In the genomic region with DNA sequence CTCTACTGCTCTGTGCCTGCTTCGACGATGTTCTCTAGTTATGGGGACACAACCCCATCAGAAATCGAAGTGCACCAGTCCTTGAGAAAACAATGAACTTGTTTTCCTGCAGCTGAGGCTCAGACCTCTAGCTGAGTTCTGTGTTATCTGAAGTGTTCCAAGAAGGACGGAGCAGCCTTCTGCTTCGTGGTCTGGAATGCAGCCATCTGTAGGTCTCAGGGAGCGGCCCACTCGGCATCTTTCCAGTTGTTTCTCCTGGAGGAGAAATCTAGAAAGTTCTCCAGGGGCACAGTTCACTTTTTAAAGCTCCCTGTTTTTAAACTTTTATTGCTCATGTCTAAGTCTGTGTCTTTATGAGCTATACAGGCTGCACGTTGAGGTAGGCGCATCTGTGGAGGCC, we compare ENCODE assay signal across 15 mouse cellular contexts.
DNase-seq lines count a peak whose midpoint lies in the region; ATAC-seq and TF ChIP-seq lines count a peak whose summit lies in the region.
"Had no signal": no experiment of that assay in that cellular context is flagged by ENCODE, and none has a peak within 500 bp of the region (broad histone marks: within the 10 kb centered on the region; RNA-seq: fewer than 3 reads in every experiment).

No protein-coding gene starts in this region.

- 56% methylated on average over 9 of the region's 9 CpGs for WGBS in hindbrain, postnatal 0 days
- 62% methylated on average over 9 of the region's 9 CpGs for WGBS in hindbrain, embryonic 16.5 days

- peaks cover 19% of the 10 kb centered on the region for H3K4me1 ChIP-seq in hindbrain, postnatal 0 days (ENCODE audit: insufficient read depth, low read length)
- peaks cover 15% of the 10 kb centered on the region for H3K4me1 ChIP-seq in hindbrain, embryonic 16.5 days (ENCODE audit: control insufficient read depth, insufficient read depth, low read depth, low read length)

- DNase-seq in adrenal gland, postnatal 10 days = peak; percentile 57
- no peak for DNase-seq in adrenal gland, adult 8-10 months
- peak; percentile 27 for DNase-seq in hindbrain, postnatal 0 days (ENCODE audit: low spot score)
- DNase-seq in ovary, postnatal 36 days (ENCODE audit: low spot score) = peak; percentile 45
- no peak for DNase-seq in ovary, postnatal 14 days (ENCODE audit: low spot score)
- DNase-seq in urinary bladder, postnatal 25 days (ENCODE audit: low spot score) = no peak
- DNase-seq in thymus, postnatal 10 days (ENCODE audit: low spot score in 2 of 2) = no peak
- DNase-seq: cerebellum, adult 2 months; gastrocnemius, postnatal 14 days; heart, postnatal 36 days; thymus, postnatal 4 days had no signal

- H3K27ac ChIP-seq in hindbrain, postnatal 0 days = no peak overlapping the region
- no peak overlapping the region for H3K27ac ChIP-seq in hindbrain, embryonic 16.5 days (ENCODE audit: low read depth, low read length)
- H3K27ac ChIP-seq: layer of hippocampus, adult 2 months; macrophage; midbrain, embryonic 15.5 days had no signal

- no peaks in the 10 kb centered on the region for H3K36me3 ChIP-seq in hindbrain, postnatal 0 days (ENCODE audit: insufficient read depth, low read length)
- H3K36me3 ChIP-seq in hindbrain, embryonic 16.5 days (ENCODE audit: control insufficient read depth, insufficient read depth, low read length) = no peaks in the 10 kb centered on the region
- H3K36me3 ChIP-seq: midbrain, embryonic 15.5 days had no signal

- no peaks in the 10 kb centered on the region for H3K9me3 ChIP-seq in hindbrain, postnatal 0 days (ENCODE audit: low read length)
- H3K9me3 ChIP-seq in hindbrain, embryonic 16.5 days (ENCODE audit: control insufficient read depth, low read length) = no peaks in the 10 kb centered on the region
- H3K9me3 ChIP-seq: midbrain, embryonic 15.5 days had no signal

- H3K4me2 ChIP-seq in hindbrain, postnatal 0 days (ENCODE audit: low read depth, low read length) = no peak overlapping the region
- no peak overlapping the region for H3K4me2 ChIP-seq in hindbrain, embryonic 16.5 days (ENCODE audit: low read length)
- H3K4me2 ChIP-seq: midbrain, embryonic 15.5 days had no signal

- H3K4me3 ChIP-seq in hindbrain, postnatal 0 days (ENCODE audit: low read length) = no peak overlapping the region
- H3K4me3 ChIP-seq in hindbrain, embryonic 16.5 days (ENCODE audit: low read length) = no peak overlapping the region
- H3K4me3 ChIP-seq: layer of hippocampus, adult 2 months; midbrain, embryonic 15.5 days had no signal

- ATAC-seq in hindbrain, postnatal 0 days = no peak
- no peak for ATAC-seq in hindbrain, embryonic 16.5 days
- ATAC-seq: midbrain, embryonic 15.5 days had no signal

- no peak for TF ChIP-seq CTCF in hindbrain, postnatal 0 days (IDR thresholded peaks at IDR 0.05; ENCODE audit: low read depth)

- H3K27me3 ChIP-seq in hindbrain, postnatal 0 days (ENCODE audit: insufficient read depth, low read length) = no peaks in the 10 kb centered on the region
- H3K27me3 ChIP-seq in hindbrain, embryonic 16.5 days (replicated peaks; ENCODE audit: control insufficient read depth, insufficient read depth, low read length) = 0 out of 2 replicates have a peak, but pooled peaks cover 2% of the 10 kb centered on the region
- H3K27me3 ChIP-seq: midbrain, embryonic 15.5 days had no signal

- H3K9ac ChIP-seq in hindbrain, postnatal 0 days (replicated peaks; ENCODE audit: low read length) = no peak overlapping the region
- H3K9ac ChIP-seq in hindbrain, embryonic 16.5 days (ENCODE audit: low read depth, low read length) = no peak overlapping the region
- H3K9ac ChIP-seq: midbrain, embryonic 15.5 days had no signal

Comparison
In these comparisons a context has a peak if more than half of its experiments do, and no peak if none do; other contexts are left out.
1. DNase-seq: peak in adrenal gland, postnatal 10 days (single experiment), hindbrain, postnatal 0 days (single experiment) and ovary, postnatal 36 days (single experiment); none in adrenal gland, adult 8-10 months (single experiment), ovary, postnatal 14 days (single experiment), urinary bladder, postnatal 25 days (single experiment) and thymus, postnatal 10 days (0 of 2).